Mouse (Mus musculus) megakaryocyte, embryonic 14.5 days (primary cell): ENCODE results near the gene Dda1.

Experiments used
- FLI1 ChIP-seq: IDR thresholded peaks from 2 replicates; pipeline ENCODE4 v1.6.1; 2012; ENCODE audit warnings: low read length, inconsistent platforms, mixed read lengths
- GATA1 ChIP-seq: IDR thresholded peaks from 3 replicates; pipeline ENCODE4 v1.6.1; 2012; ENCODE audit warnings: mixed read lengths, low read length, inconsistent platforms, borderline replicate concordance

GRCm38 (mm10) chr8:71495811-71496210, 26.8 kb downstream of the Dda1 start:
- TF ChIP-seq GATA1 = no peak
- TF ChIP-seq FLI1 = no peak
